Mouse (Mus musculus): ENCODE measurements around the gene Zfp69.

Zfp69 gene

GRCm38 (mm10) chr4:120885208-120886120, 66.0 kb downstream of the Zfp69 start:
- DNase-seq, result no peak

- DNase-seq, result no peak
These were observed 69.4 kb downstream of the Zfp69 start for GRCm38 (mm10) chr4:120882002-120882625.

- DNase-seq, result no peak
These were observed 70.6 kb downstream of the Zfp69 start for GRCm38 (mm10) chr4:120880731-120881432.
